7 mouse cellular contexts compared by ENCODE assay signal in genomic region chr11:90355270-90355681, GRCm38 (mm10). TPM values are rescaled to one million over a fixed set of nuclear protein-coding genes. Genes with fewer than 3 reads are reported as not detected.
DNase-seq lines count a peak whose midpoint lies in the region; ATAC-seq lines count a peak whose summit lies in the region.

No protein-coding gene starts in this region.

- DNase-seq in Muller cell, postnatal 12 days (ENCODE audit: inconsistent ontology term), result peak; percentile 88
- peak; percentile 64 to 67 for DNase-seq in adrenal gland, adult 18-20 months (ENCODE audit: low spot score in 2 of 2)
- DNase-seq in fat pad, adult 2 months (ENCODE audit: extremely low read depth, low read depth, low spot score), result peak; percentile 86
- peak; percentile 90 for DNase-seq in kidney, adult 18-20 months
- DNase-seq in lung, postnatal 14 days, result peak; percentile 78
- DNase-seq in layer of hippocampus, postnatal 14 days (ENCODE audit: low spot score in 2 of 2), result no peak

- ATAC-seq in erythroid progenitor cell, adult 5-6 weeks (replicated peaks; ENCODE audit: low FRiP score, poor library complexity, severe bottlenecking), result no peak

RNA-seq across cellular contexts. Expression of gene Hlf, which starts 35.4 kb away (rescaled TPM):
- 10 to 100 TPM in 1 of 2 experiments, 1 to 10 TPM in 1; 8.9 to 14.8 TPM for total RNA-seq in adrenal gland, adult 18-20 months (2021)
- 1.4 and 3.4 TPM in 2 replicates for total RNA-seq in erythroid progenitor cell, adult 5-6 weeks (2015; ENCODE audit: low replicate concordance)
- 0.51 TPM in 1 of 2 replicates, not detected in the other for total RNA-seq in erythroid progenitor cell, adult 5-6 weeks (2017; ENCODE audit: low replicate concordance)
- 10 to 100 TPM; 31.8 to 40.4 TPM for total RNA-seq in layer of hippocampus, postnatal 14 days (2021)

Comparison
In these comparisons a context has a peak if more than half of its experiments do, and no peak if none do; other contexts are left out.
1. DNase-seq: peak in Muller cell, postnatal 12 days (single experiment), adrenal gland, adult 18-20 months (2 of 2), fat pad, adult 2 months (single experiment), kidney, adult 18-20 months (single experiment) and lung, postnatal 14 days (single experiment); none in layer of hippocampus, postnatal 14 days (0 of 2).